Mouse (Mus musculus): Measurements from ENCODE around the gene Asb11. TPM values are rescaled to one million over a fixed set of nuclear protein-coding genes. Genes with fewer than 3 reads are reported as not detected.

Gene Asb11
- polyA plus RNA-seq, 1 experiment from 2014 or later = not detected

- Histone ChIP-seq H3K9me3 (ENCODE audit: control insufficient read depth, low read length) (no peaks in the 10 kb centered on the region), H3K4me1 (replicated peaks; ENCODE audit: control insufficient read depth, insufficient read depth, low read length) (no peaks in the 10 kb centered on the region), H3K4me2 (ENCODE audit: low read length) (no peak overlapping the region), H3K4me3 (replicated peaks; ENCODE audit: low read length) (no peak overlapping the region), H3K27me3 (replicated peaks; ENCODE audit: control insufficient read depth, insufficient read depth, low read length) (no peaks in the 10 kb centered on the region), H3K9ac (replicated peaks; ENCODE audit: low read depth, low read length) (no peak overlapping the region), H3K27ac (ENCODE audit: low read length) (no peak overlapping the region), H3K36me3 (ENCODE audit: control insufficient read depth, insufficient read depth) (no peaks in the 10 kb centered on the region)
- ATAC-seq = no peak
- WGBS = 86% methylated on average over 7 of the region's 7 CpGs
Measured at GRCm38 (mm10) chrX:164439462-164439861, 2.7 kb downstream of the Asb11 start.

- Histone ChIP-seq H3K27ac (ENCODE audit: low read length) (no peak overlapping the region), H3K9ac (replicated peaks; ENCODE audit: low read depth, low read length) (no peak overlapping the region), H3K27me3 (replicated peaks; ENCODE audit: control insufficient read depth, insufficient read depth, low read length) (no peaks in the 10 kb centered on the region), H3K4me3 (replicated peaks; ENCODE audit: low read length) (no peak overlapping the region), H3K4me2 (ENCODE audit: low read length) (no peak overlapping the region), H3K36me3 (ENCODE audit: control insufficient read depth, insufficient read depth) (no peaks in the 10 kb centered on the region), H3K9me3 (ENCODE audit: control insufficient read depth, low read length) (no peaks in the 10 kb centered on the region), H3K4me1 (replicated peaks; ENCODE audit: control insufficient read depth, insufficient read depth, low read length) (no peaks in the 10 kb centered on the region)
- 40% methylated on average over 2 of the region's 2 CpGs for WGBS
- no peak for ATAC-seq
Measured at GRCm38 (mm10) chrX:164440140-164440539, 3.3 kb downstream of the Asb11 start.

- H3K36me3 ChIP-seq (ENCODE audit: control insufficient read depth, insufficient read depth) = no peaks in the 10 kb centered on the region
- H3K27ac ChIP-seq (ENCODE audit: low read length) = no peak overlapping the region
- no peak overlapping the region for H3K4me2 ChIP-seq (ENCODE audit: low read length)
- no peaks in the 10 kb centered on the region for H3K4me1 ChIP-seq (replicated peaks; ENCODE audit: control insufficient read depth, insufficient read depth, low read length)
- H3K4me3 ChIP-seq (replicated peaks; ENCODE audit: low read length) = no peak overlapping the region
- no peak overlapping the region for H3K9ac ChIP-seq (replicated peaks; ENCODE audit: low read depth, low read length)
- no peaks in the 10 kb centered on the region for H3K27me3 ChIP-seq (replicated peaks; ENCODE audit: control insufficient read depth, insufficient read depth, low read length)
- WGBS = 84% methylated on average over 3 of the region's 3 CpGs
- no peaks in the 10 kb centered on the region for H3K9me3 ChIP-seq (ENCODE audit: control insufficient read depth, low read length)
- no peak for ATAC-seq
Measured at GRCm38 (mm10) chrX:164440703-164441102, 3.9 kb downstream of the Asb11 start.

GRCm38 (mm10) chrX:164441306-164441705, 4.5 kb downstream of the Asb11 start:
- WGBS = 84% methylated on average over 3 of the region's 3 CpGs
- Histone ChIP-seq H3K27me3 (replicated peaks; ENCODE audit: control insufficient read depth, insufficient read depth, low read length) (no peaks in the 10 kb centered on the region), H3K9ac (replicated peaks; ENCODE audit: low read depth, low read length) (no peak overlapping the region), H3K4me3 (replicated peaks; ENCODE audit: low read length) (no peak overlapping the region), H3K27ac (ENCODE audit: low read length) (no peak overlapping the region), H3K36me3 (ENCODE audit: control insufficient read depth, insufficient read depth) (no peaks in the 10 kb centered on the region), H3K4me2 (ENCODE audit: low read length) (no peak overlapping the region), H3K4me1 (replicated peaks; ENCODE audit: control insufficient read depth, insufficient read depth, low read length) (no peaks in the 10 kb centered on the region), H3K9me3 (ENCODE audit: control insufficient read depth, low read length) (no peaks in the 10 kb centered on the region)
- ATAC-seq = no peak

GRCm38 (mm10) chrX:164445601-164446000, 8.8 kb downstream of the Asb11 start:
- H3K27ac ChIP-seq (ENCODE audit: low read length) = no peak overlapping the region
- no peaks in the 10 kb centered on the region for H3K4me1 ChIP-seq (replicated peaks; ENCODE audit: control insufficient read depth, insufficient read depth, low read length)
- no peak overlapping the region for H3K9ac ChIP-seq (replicated peaks; ENCODE audit: low read depth, low read length)
- H3K4me3 ChIP-seq (replicated peaks; ENCODE audit: low read length) = no peak overlapping the region
- no peaks in the 10 kb centered on the region for H3K27me3 ChIP-seq (replicated peaks; ENCODE audit: control insufficient read depth, insufficient read depth, low read length)
- H3K4me2 ChIP-seq (ENCODE audit: low read length) = no peak overlapping the region
- 88% methylated on average over 12 of the region's 12 CpGs for WGBS
- no peak for ATAC-seq
- H3K36me3 ChIP-seq (ENCODE audit: control insufficient read depth, insufficient read depth) = no peaks in the 10 kb centered on the region
- H3K9me3 ChIP-seq (ENCODE audit: control insufficient read depth, low read length) = no peaks in the 10 kb centered on the region

- H3K36me3 ChIP-seq (ENCODE audit: control insufficient read depth, insufficient read depth) = no peaks in the 10 kb centered on the region
- no peaks in the 10 kb centered on the region for H3K9me3 ChIP-seq (ENCODE audit: control insufficient read depth, low read length)
- H3K27me3 ChIP-seq (replicated peaks; ENCODE audit: control insufficient read depth, insufficient read depth, low read length) = no peaks in the 10 kb centered on the region
- H3K4me3 ChIP-seq (replicated peaks; ENCODE audit: low read length) = no peak overlapping the region
- no peak overlapping the region for H3K4me2 ChIP-seq (ENCODE audit: low read length)
- ATAC-seq = no peak
- no peaks in the 10 kb centered on the region for H3K4me1 ChIP-seq (replicated peaks; ENCODE audit: control insufficient read depth, insufficient read depth, low read length)
- 88% methylated on average over 10 of the region's 10 CpGs for WGBS
- no peak overlapping the region for H3K27ac ChIP-seq (ENCODE audit: low read length)
- no peak overlapping the region for H3K9ac ChIP-seq (replicated peaks; ENCODE audit: low read depth, low read length)
Measured at GRCm38 (mm10) chrX:164446106-164446551, 9.3 kb downstream of the Asb11 start.

GRCm38 (mm10) chrX:164446835-164447681, 10.3 kb downstream of the Asb11 start:
- Histone ChIP-seq H3K27me3 (replicated peaks; ENCODE audit: control insufficient read depth, insufficient read depth, low read length) (no peaks in the 10 kb centered on the region), H3K36me3 (ENCODE audit: control insufficient read depth, insufficient read depth) (no peaks in the 10 kb centered on the region), H3K9me3 (ENCODE audit: control insufficient read depth, low read length) (no peaks in the 10 kb centered on the region), H3K4me3 (replicated peaks; ENCODE audit: low read length) (no peak overlapping the region), H3K4me2 (ENCODE audit: low read length) (no peak overlapping the region), H3K27ac (ENCODE audit: low read length) (no peak overlapping the region), H3K4me1 (replicated peaks; ENCODE audit: control insufficient read depth, insufficient read depth, low read length) (no peaks in the 10 kb centered on the region), H3K9ac (replicated peaks; ENCODE audit: low read depth, low read length) (no peak overlapping the region)
- ATAC-seq = no peak
- WGBS = 95% methylated on average over 9 of the region's 9 CpGs

- no peaks in the 10 kb centered on the region for H3K4me1 ChIP-seq (replicated peaks; ENCODE audit: control insufficient read depth, insufficient read depth, low read length)
- H3K4me2 ChIP-seq (ENCODE audit: low read length) = no peak overlapping the region
- H3K27me3 ChIP-seq (replicated peaks; ENCODE audit: control insufficient read depth, insufficient read depth, low read length) = no peaks in the 10 kb centered on the region
- H3K9me3 ChIP-seq (ENCODE audit: control insufficient read depth, low read length) = no peaks in the 10 kb centered on the region
- no peak overlapping the region for H3K27ac ChIP-seq (ENCODE audit: low read length)
- no peak overlapping the region for H3K9ac ChIP-seq (replicated peaks; ENCODE audit: low read depth, low read length)
- 85% methylated on average over 2 of the region's 2 CpGs for WGBS
- no peaks in the 10 kb centered on the region for H3K36me3 ChIP-seq (ENCODE audit: control insufficient read depth, insufficient read depth)
- ATAC-seq = no peak
- H3K4me3 ChIP-seq (replicated peaks; ENCODE audit: low read length) = no peak overlapping the region
Measured at GRCm38 (mm10) chrX:164447682-164448071, 10.9 kb downstream of the Asb11 start.

- ATAC-seq = no peak
- Histone ChIP-seq H3K4me3 (replicated peaks; ENCODE audit: low read length) (no peak overlapping the region), H3K9me3 (ENCODE audit: control insufficient read depth, low read length) (no peaks in the 10 kb centered on the region), H3K4me2 (ENCODE audit: low read length) (no peak overlapping the region), H3K4me1 (replicated peaks; ENCODE audit: control insufficient read depth, insufficient read depth, low read length) (no peaks in the 10 kb centered on the region), H3K9ac (replicated peaks; ENCODE audit: low read depth, low read length) (no peak overlapping the region), H3K36me3 (ENCODE audit: control insufficient read depth, insufficient read depth) (no peaks in the 10 kb centered on the region), H3K27ac (ENCODE audit: low read length) (no peak overlapping the region), H3K27me3 (replicated peaks; ENCODE audit: control insufficient read depth, insufficient read depth, low read length) (no peaks in the 10 kb centered on the region)
- WGBS = 45% methylated on average over 3 of the region's 3 CpGs
Measured at GRCm38 (mm10) chrX:164449201-164449600, 12.4 kb downstream of the Asb11 start.

Data from forebrain, embryonic 16.5 days (tissue).